Mouse (Mus musculus) stomach, embryonic 15.5 days (tissue): ENCODE measurements around the gene Filip1l. TPM values are rescaled to one million over a fixed set of nuclear protein-coding genes. Genes with fewer than 3 reads are reported as not detected.
A peak's percentile ranks its signal among the peaks of the same experiment; 100 is the strongest.

Experiments used
- ATAC-seq: fragments of 200-750 bp; cut with Nextera tagmentation; 2 replicates; pipeline ENCODE4 v1.8.0; 2017; ENCODE audit warnings: low read depth, moderate number of reproducible peaks, moderate TSS enrichment; ENCODE audit not compliant: insufficient read depth, low FRiP score
- H3K27ac ChIP-seq: fragments of 300-500 bp; sonication (generic); 2 replicates; pipeline ENCODE4 v1.5.1; 2015; ENCODE audit warnings: mild to moderate bottlenecking, inconsistent platforms
- H3K27me3 ChIP-seq: fragments of 300-500 bp; sonication (generic); replicated peaks from 2 replicates; pipeline ENCODE4 v1.6.1; 2015; ENCODE audit warnings: inconsistent platforms
- H3K36me3 ChIP-seq: fragments of 300-500 bp; sonication (generic); 2 replicates; pipeline ENCODE4 v1.6.1; 2015; ENCODE audit warnings: inconsistent platforms
- H3K4me1 ChIP-seq: fragments of 300-500 bp; sonication (generic); 2 replicates; pipeline ENCODE4 v1.6.1; 2015; ENCODE audit warnings: inconsistent platforms
- H3K4me2 ChIP-seq: fragments of 300-500 bp; sonication (generic); 2 replicates; pipeline ENCODE4 v1.6.1; 2015; ENCODE audit warnings: mild to moderate bottlenecking, inconsistent platforms
- H3K4me3 ChIP-seq: fragments of 300-500 bp; sonication (generic); replicated peaks from 2 replicates; pipeline ENCODE4 v1.5.1; 2015; ENCODE audit warnings: inconsistent platforms
- H3K9ac ChIP-seq: fragments of 300-500 bp; sonication (generic); 2 replicates; pipeline ENCODE4 v1.6.1; 2015; ENCODE audit warnings: inconsistent platforms
- H3K9me3 ChIP-seq: fragments of 300-500 bp; sonication (generic); 2 replicates; pipeline ENCODE4 v1.6.1; 2016; ENCODE audit warnings: inconsistent platforms
- WGBS: fragments of 180-500 bp; shearing (Covaris S2); methylation state at CpG from one replicate; pipeline ENCODE4 v1.1.7; 2015; 5-methylcytosine and 5-hydroxymethylcytosine counted together
- polyA plus RNA-seq: library from polyadenylated mRNA; unstranded; fragments of >200 nt; fragmentation: Nextera tagmentation; extraction: Ambion mirVana; gene quantifications from 2 replicates; pipeline ENCODE4 v1.2.1, GENCODE M21; 2015

The Filip1l gene
- polyA plus RNA-seq, 1 experiment from 2014 or later, result 42.1 TPM

DNA sequence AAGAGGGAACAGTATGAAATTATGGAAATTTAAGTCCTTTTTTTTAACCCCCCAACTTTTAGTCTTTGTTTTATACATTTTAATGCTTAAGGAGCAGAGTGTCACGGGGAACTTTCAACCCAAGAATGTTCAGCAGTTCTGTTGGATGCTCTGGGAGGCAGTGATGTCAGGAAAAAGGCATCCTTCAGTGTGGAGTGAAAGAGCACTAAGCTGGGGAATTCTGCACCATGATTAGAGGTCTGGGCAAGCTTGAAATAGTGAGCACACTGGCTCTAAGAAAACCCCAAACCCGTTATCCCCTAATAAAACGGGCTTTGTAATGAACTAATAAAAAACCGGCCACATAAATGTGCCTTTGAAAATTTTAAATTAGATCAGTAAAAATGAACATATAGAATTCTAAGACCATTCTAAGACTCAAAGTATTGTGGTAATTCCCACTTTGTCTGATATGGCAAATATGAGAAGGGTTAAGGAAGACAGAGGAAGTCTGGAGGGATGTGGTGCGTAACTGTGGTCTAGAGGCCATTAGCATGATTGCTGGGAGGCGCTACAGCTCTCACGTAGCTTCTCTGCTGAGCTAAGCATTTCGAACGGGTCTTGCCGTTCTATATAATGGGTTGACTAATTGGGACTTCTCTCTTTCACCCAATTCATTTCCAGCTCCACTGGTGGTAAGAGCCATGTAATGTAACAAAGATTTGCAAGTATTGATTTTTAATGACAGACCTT lies 88.0 kb downstream of the Filip1l start:
- ATAC-seq, result no peak
- no peak overlapping the region for H3K27ac ChIP-seq
- H3K9ac ChIP-seq, result no peak overlapping the region
- no peaks in the 10 kb centered on the region for H3K27me3 ChIP-seq
- H3K9me3 ChIP-seq, result no peaks in the 10 kb centered on the region
- WGBS, result 78% methylated on average over 10 of the region's 10 CpGs
- no peaks in the 10 kb centered on the region for H3K4me1 ChIP-seq
- no peak overlapping the region for H3K4me3 ChIP-seq
- no peak overlapping the region for H3K4me2 ChIP-seq
- H3K36me3 ChIP-seq, result no peaks in the 10 kb centered on the region

- Histone ChIP-seq H3K9me3 (no peaks in the 10 kb centered on the region), H3K4me3 (no peak overlapping the region), H3K27me3 (no peaks in the 10 kb centered on the region), H3K4me2 (no peak overlapping the region), H3K27ac (no peak overlapping the region), H3K4me1 (no peaks in the 10 kb centered on the region), H3K9ac (no peak overlapping the region), H3K36me3 (no peaks in the 10 kb centered on the region)
- 74% methylated on average over 10 of the region's 10 CpGs for WGBS
- ATAC-seq, result no peak
Measured at GRCm38 (mm10) chr16:57445096-57446094, 92.5 kb downstream of the Filip1l start.

GRCm38 (mm10) chr16:57453009-57453408 lies 100.1 kb downstream of the Filip1l start:
- no peaks in the 10 kb centered on the region for H3K27me3 ChIP-seq
- H3K9ac ChIP-seq, result no peak overlapping the region
- WGBS, result 35% methylated on average over 7 of the region's 7 CpGs
- no peak overlapping the region for H3K4me2 ChIP-seq
- no peaks in the 10 kb centered on the region for H3K9me3 ChIP-seq
- ATAC-seq, result peak; percentile 60; the same call in 1 of the 2 replicates
- H3K27ac ChIP-seq, result no peak overlapping the region
- no peaks in the 10 kb centered on the region; the same call in 1 of the 2 replicates for H3K4me1 ChIP-seq
- no peak overlapping the region for H3K4me3 ChIP-seq
- H3K36me3 ChIP-seq, result no peaks in the 10 kb centered on the region

DNA sequence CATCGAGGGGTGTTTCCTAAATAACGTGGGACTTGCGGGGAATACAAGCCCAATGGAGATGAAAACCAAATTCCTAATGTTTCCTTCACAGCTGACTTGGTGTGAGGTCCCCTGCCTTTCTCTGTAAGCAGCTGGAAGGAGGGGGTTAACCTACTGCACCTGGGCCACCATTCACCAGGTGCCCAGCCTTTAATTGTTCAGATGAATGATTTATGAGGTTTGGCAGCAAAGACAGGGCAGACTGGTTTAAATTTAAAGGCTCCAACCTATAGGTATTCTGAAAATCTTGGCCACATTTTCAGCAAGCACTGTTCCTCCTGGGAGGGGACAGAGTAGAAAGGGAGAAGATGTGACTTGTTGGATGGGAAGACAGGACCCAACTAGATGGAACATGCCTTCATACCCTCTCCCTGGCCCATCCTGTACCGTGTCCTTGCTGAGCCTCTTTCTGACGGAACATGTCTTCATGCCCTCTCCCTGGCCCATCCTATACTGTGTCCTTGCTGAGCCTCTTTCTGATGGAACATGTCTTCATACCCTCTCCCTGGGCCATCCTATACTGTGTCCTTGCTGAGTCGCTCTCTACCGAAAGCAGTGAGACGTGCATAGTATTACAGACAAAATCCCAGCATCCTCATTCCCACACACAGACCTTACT lies 101.3 kb downstream of the Filip1l start:
- no peaks in the 10 kb centered on the region for H3K9me3 ChIP-seq
- 80% methylated on average over 8 of the region's 8 CpGs for WGBS
- no peaks in the 10 kb centered on the region for H3K27me3 ChIP-seq
- H3K4me3 ChIP-seq, result no peak overlapping the region
- peak; percentile 37 for ATAC-seq
- no peak overlapping the region for H3K4me2 ChIP-seq
- no peak overlapping the region for H3K9ac ChIP-seq
- H3K4me1 ChIP-seq, result peaks cover 4% of the 10 kb centered on the region; the same call in 1 of the 2 replicates
- no peaks in the 10 kb centered on the region for H3K36me3 ChIP-seq
- H3K27ac ChIP-seq, result no peak overlapping the region

GRCm38 (mm10) chr16:57455573-57455972 lies 102.7 kb downstream of the Filip1l start:
- peaks cover 4% of the 10 kb centered on the region; the same call in 1 of the 2 replicates for H3K4me1 ChIP-seq
- ATAC-seq, result no peak
- no peaks in the 10 kb centered on the region for H3K9me3 ChIP-seq
- no peak overlapping the region for H3K27ac ChIP-seq
- H3K27me3 ChIP-seq, result no peaks in the 10 kb centered on the region
- no peak overlapping the region for H3K4me3 ChIP-seq
- 86% methylated on average over 3 of the region's 3 CpGs for WGBS
- no peaks in the 10 kb centered on the region for H3K36me3 ChIP-seq
- H3K4me2 ChIP-seq, result no peak overlapping the region
- no peak overlapping the region for H3K9ac ChIP-seq

DNA sequence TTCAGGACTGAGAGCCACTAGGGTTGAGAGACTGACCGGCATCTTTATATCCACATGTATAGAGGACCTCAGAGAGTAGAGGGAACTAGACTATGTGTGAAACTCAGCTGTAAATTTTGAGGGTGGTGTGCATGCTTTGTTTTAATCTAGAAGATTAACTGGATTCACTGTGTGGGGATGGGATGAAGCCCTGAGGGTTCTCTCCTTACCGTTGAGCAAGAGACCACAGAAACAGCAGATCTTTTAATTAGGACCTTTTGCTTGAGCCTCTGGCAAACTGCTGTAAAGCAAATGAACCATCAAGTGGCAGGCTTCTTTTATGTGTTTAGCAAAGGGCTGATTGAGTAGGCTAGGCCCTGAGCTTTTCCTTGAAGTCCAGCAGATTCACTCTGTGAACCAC lies 103.1 kb downstream of the Filip1l start:
- WGBS, result 65% methylated on average over 2 of the region's 2 CpGs
- ATAC-seq, result no peak
- peaks cover 4% of the 10 kb centered on the region; the same call in 1 of the 2 replicates for H3K4me1 ChIP-seq
- H3K27ac ChIP-seq, result no peak overlapping the region
- H3K36me3 ChIP-seq, result no peaks in the 10 kb centered on the region
- no peak overlapping the region for H3K4me3 ChIP-seq
- no peaks in the 10 kb centered on the region for H3K27me3 ChIP-seq
- H3K9me3 ChIP-seq, result no peaks in the 10 kb centered on the region
- no peak overlapping the region for H3K9ac ChIP-seq
- H3K4me2 ChIP-seq, result no peak overlapping the region

DNA sequence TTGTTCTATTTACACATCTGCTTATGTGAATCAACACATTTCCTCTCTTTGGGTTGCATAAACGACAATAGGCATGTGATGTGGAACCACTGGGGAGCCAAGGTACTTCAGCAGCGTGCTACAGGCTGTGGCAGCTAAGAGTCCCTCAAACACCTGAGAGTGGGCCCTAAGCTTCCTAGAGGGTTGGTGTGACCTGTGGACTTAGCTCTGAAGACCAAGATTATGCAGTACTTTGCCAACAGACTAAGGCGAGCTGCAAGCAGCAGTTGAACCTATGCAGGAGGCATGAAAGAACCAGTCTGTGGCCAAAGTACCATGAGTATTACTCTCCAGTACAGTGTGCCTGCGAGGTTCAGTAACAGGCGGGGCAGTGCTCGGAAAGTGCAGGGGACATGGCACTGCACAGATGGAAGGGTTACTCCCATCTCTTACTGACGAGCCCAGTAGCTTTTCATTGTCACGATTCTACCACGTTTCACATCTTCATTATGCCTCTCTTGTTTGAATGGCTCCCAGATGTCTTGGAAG lies 112.6 kb downstream of the Filip1l start:
- WGBS, result 92% methylated on average over 9 of the region's 9 CpGs

GRCm38 (mm10) chr16:57469301-57469700 lies 116.4 kb downstream of the Filip1l start:
- H3K36me3 ChIP-seq, result no peaks in the 10 kb centered on the region
- H3K9me3 ChIP-seq, result no peaks in the 10 kb centered on the region
- no peaks in the 10 kb centered on the region for H3K27me3 ChIP-seq
- H3K4me3 ChIP-seq, result no peak overlapping the region
- H3K4me1 ChIP-seq, result 0 out of 2 replicates have a peak, but pooled peaks cover 6% of the 10 kb centered on the region
- H3K9ac ChIP-seq, result no peak overlapping the region
- H3K27ac ChIP-seq, result no peak overlapping the region
- WGBS, result 56% methylated on average over 4 of the region's 4 CpGs
- no peak overlapping the region for H3K4me2 ChIP-seq
- ATAC-seq, result no peak

More for the DNA sequence above, 112.6 kb downstream of the Filip1l start:
- H3K36me3 ChIP-seq, result no peaks in the 10 kb centered on the region
- no peak overlapping the region for H3K4me2 ChIP-seq
- H3K4me1 ChIP-seq, result no peaks in the 10 kb centered on the region
- H3K9ac ChIP-seq, result no peak overlapping the region
- no peak for ATAC-seq
- no peaks in the 10 kb centered on the region for H3K27me3 ChIP-seq
- no peak overlapping the region for H3K27ac ChIP-seq
- no peaks in the 10 kb centered on the region for H3K9me3 ChIP-seq
- H3K4me3 ChIP-seq, result no peak overlapping the region

- no peak overlapping the region for H3K4me2 ChIP-seq
- H3K4me3 ChIP-seq, result no peak overlapping the region
- 78% methylated on average over 2 of the region's 2 CpGs for WGBS
- no peak overlapping the region for H3K27ac ChIP-seq
- no peaks in the 10 kb centered on the region for H3K27me3 ChIP-seq
- no peak overlapping the region for H3K9ac ChIP-seq
- H3K9me3 ChIP-seq, result no peaks in the 10 kb centered on the region
- no peaks in the 10 kb centered on the region for H3K36me3 ChIP-seq
- ATAC-seq, result no peak
- 0 out of 2 replicates have a peak, but pooled peaks cover 6% of the 10 kb centered on the region for H3K4me1 ChIP-seq
Measured at GRCm38 (mm10) chr16:57469869-57470268, 117.0 kb downstream of the Filip1l start.

GRCm38 (mm10) chr16:57470286-57470830 lies 117.5 kb downstream of the Filip1l start:
- H3K27ac ChIP-seq, result no peak overlapping the region
- H3K9ac ChIP-seq, result no peak overlapping the region
- H3K9me3 ChIP-seq, result no peaks in the 10 kb centered on the region
- 88% methylated on average over 12 of the region's 12 CpGs for WGBS
- no peak overlapping the region for H3K4me3 ChIP-seq
- no peak for ATAC-seq
- H3K4me2 ChIP-seq, result no peak overlapping the region
- H3K36me3 ChIP-seq, result no peaks in the 10 kb centered on the region
- H3K4me1 ChIP-seq, result 0 out of 2 replicates have a peak, but pooled peaks cover 6% of the 10 kb centered on the region
- no peaks in the 10 kb centered on the region for H3K27me3 ChIP-seq

DNA sequence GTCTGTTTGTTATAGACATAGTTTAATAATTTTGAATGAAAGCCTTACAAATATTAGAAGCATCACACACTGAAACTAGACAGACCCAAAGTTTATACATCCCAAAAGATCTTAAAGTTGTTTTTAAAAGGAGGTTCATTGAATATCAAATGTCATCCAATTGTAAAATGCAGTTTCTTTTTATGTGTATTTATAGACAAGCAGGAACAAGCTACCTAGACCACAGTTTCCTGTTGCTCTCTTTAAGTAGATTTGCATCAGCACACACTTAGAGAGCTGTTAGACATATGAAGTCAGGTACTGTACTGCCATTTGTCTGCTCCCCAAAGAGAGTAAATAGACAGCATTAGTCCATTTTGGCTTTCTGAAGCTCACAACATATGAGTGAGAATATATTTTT lies 118.2 kb downstream of the Filip1l start:
- no peaks in the 10 kb centered on the region for H3K27me3 ChIP-seq
- 0 out of 2 replicates have a peak, but pooled peaks cover 6% of the 10 kb centered on the region for H3K4me1 ChIP-seq
- H3K4me2 ChIP-seq, result no peak overlapping the region
- H3K9ac ChIP-seq, result no peak overlapping the region
- no peak for ATAC-seq
- no peak overlapping the region for H3K27ac ChIP-seq
- H3K9me3 ChIP-seq, result no peaks in the 10 kb centered on the region
- H3K36me3 ChIP-seq, result no peaks in the 10 kb centered on the region
- H3K4me3 ChIP-seq, result no peak overlapping the region
